Mouse (Mus musculus): Measurements from ENCODE around the gene Ppp1r15b.

Ppp1r15b gene

DNA sequence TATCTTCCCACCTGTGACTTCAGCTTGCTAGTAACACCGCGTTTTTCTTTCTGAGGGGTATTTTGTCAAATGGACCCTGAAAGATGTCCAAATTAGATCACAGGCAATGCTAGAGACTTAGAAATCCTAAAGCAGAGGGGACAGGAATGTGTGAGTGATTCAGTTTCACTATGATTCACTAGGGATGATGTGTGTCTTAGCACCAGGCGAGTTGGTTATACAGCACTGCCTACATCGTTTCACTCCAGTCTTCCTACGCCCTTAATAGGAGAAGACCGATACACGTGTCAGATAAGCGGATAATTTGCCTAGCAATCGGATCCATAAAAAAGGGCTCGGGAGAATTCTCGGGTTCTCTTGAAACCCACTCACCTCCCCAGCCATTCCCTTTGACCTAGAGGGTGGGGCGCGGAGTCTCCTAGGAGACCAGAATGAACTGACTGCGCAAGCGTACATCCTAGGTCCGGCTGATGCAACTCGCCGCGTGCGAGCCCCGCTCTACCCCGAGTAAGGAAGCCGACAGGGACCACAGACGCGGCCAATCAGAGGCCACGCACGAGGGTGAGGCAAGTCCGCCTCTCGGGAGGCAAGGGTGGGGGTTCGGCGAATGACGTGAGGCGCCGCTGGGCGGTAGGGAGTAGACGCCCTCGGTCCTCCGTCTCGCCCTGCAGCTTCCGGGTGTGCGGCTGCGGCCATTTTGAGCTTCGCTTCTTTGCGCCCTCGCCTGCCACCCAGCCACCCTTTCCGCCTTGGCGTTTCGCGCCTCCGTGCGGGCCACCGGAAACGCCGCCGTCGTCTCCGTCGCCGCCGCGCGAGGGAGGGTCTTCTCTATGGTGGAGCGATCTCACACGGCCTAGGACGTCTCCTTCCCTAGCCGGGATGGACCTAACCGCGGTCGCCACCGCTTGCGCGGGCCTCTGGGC lies at the start of gene Ppp1r15b:
Gene Ppp1r15b (plus strand): TSS at position 506 of the 923 bp plus-strand sequence.
- peak; percentile 99 for DNase-seq

DNA sequence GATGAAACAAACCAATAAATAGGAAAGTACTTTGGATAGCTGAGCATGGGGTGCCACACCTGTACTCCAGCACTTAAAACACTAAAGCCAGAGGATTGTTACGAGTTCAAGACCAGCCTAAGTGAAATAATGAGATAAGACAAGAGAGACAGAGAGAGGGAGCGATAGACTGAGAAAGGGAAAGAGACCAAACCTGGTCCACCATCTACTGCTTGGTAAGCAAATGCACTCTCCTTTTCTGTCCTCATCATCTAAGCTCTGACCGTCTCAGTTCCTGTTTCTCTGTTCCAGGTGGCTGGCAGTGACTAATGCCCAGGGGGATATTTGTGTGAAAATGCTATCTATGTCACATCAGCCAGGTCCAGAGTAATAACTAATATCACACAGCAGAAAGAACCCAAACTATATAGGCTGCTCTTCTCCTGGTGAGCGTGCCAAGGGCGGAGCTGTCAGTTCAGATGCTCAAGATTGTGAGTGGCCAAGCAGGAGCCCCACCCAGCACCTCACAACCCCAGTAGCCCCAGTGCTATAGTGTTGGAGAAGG lies 47.9 kb upstream of the Ppp1r15b start:
- DNase-seq: no peak

DNA sequence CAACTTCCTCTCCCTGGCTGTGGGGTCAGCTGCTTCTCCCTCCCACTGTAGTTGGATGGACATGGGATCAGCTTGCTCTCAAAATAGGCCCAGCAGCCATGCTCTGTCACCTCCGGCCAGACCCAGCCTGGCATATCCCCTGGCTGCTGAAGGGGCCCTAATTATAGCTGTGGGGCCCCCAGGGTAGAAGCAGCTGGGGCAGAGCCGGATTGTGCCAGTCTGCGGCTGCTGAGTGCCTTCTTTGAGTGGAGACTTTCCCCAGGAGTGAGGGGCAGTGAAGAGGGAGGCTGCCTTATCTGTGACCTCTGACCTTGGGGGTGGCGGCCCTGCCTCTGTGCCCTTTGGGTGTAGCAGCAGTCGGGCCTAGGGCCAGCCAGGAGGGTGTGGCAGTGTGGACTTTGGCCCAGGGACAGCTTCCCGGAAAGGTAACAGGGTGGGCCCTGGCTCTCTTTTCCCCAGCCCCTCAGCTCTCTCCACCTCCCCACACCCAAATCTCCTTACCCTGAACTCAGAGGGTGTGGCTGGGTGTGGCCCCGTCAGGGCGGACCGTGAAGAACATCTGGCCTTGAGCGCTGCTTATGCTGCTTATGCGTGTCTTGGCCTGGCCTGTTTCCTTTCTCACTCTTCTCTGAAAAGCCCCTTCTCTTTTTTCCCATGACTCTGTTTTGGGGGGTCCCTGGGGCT lies 46.9 kb upstream of the Ppp1r15b start:
- DNase-seq: no peak

DNA sequence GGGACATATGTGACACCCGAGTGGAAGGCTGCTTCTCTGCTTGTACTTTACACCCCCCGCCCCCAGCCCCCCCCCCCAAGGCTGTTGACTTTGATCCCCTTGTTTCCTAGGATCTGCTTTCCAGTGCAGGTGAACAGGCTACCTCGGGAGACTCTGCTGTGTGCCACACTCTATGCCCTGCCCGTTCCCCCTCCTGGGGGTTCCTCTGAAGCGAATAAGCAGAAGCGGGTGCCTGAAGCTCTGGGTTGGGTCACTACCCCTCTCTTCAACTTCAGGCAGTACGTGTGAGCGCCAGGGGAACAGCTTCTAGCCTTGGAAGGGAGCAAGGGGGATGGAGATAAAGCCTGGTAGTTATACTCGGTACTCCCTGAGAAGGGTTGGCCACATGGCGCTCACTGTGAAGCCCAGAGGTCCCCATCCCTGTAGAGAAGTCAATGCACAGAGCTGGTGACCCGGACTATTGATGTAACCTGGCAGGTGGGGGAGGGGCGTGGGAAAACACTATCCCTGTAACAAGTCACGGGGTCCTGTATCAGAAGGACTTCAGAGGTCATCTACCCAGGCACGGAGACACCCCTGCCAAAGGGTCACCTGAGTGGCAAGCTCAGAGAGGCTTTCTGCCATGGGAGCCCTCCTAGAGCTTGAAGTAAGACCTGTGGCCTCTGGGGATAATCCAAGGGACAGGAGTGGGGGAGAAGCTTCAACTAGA lies 46.1 kb upstream of the Ppp1r15b start:
- DNase-seq: no peak

DNA sequence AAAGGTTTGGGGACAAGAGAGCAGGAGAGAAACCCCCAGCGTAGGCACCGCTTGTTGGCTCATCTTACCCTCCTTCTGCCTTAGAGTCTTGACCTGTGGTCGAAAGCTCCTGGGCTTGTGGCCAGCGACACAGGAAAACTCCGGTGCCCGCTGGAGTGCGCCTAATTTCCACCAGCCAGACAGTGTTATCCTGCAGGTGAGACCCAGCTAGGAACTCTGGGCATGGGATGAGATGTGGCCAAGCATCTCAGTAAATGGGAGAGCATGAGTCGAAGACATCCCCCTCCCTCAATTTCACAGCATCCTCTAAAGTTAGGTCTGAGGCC lies 45.6 kb upstream of the Ppp1r15b start:
- DNase-seq: no peak

DNA sequence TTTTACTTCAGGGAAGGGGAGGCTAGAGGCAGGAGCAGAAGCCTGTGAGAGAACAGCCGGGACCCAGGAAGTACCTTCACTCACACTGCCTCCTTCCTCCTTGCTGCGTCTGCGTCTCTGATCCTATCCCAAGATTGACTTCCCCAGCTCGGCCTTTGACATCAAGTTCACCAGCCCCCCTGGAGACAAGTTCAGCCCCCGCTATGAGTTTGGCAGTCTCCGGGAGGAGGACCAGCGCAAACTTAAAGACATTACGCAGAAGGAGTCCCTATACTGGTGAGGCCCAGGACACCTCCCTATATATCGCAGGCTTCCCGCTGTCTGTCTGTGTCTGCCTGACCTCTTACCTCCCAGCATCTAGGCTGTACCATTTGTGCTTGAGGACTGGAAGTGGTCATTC lies 44.1 kb upstream of the Ppp1r15b start:
- DNase-seq: no peak

DNA sequence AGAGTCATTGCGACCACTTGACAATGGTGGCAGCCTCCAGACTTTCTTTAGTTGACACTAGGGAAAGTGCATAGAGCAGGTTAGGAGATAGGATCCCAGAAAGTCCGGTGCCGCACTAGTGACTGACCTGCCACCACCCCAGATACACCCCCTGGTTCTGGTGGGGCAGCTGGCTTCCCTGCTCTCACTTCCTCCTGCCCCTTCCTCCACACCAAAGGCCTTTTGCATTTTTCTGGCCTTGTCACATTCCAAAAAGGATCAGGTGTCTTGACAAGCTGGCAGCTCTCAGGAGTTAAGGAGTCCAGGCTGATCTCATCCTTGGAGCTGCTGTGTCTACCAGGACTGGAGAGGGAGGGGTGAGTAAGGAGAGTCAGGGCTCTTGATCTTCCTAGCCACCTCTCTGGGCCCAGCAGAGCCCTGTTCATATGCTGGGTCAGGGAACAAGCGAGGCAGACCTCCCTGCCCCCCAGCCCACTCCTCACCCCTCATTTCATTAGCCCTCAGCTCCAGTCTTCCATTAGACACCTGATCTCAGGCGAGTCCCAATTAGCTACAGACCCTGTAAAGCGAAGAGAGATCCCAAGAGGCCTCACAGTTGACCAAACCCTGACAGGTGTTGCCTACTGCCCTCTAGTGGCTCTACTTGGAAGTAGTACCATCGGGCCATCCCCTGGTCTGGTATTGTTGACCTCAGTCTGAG lies 43.6 kb upstream of the Ppp1r15b start:
- DNase-seq: no peak

DNA sequence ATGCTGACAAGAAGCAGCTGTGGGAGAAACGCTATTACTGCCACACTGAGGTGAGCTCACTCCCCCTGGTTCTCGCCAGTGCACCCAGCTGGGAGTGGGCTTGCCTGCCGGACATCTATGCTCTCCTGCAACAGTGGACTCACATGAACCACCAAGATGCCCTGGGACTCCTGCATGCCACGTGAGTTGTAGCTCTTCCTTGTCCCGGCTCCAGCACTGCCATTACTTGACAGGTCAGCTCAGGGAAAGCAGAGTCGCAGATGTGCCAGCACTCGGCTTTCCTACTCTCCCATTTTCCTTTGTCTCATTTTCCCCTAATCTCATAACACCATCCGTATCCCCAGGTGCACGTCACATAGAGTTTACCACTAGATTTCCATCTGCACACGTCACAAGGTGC lies 42.7 kb upstream of the Ppp1r15b start:
- no peak for DNase-seq

DNA sequence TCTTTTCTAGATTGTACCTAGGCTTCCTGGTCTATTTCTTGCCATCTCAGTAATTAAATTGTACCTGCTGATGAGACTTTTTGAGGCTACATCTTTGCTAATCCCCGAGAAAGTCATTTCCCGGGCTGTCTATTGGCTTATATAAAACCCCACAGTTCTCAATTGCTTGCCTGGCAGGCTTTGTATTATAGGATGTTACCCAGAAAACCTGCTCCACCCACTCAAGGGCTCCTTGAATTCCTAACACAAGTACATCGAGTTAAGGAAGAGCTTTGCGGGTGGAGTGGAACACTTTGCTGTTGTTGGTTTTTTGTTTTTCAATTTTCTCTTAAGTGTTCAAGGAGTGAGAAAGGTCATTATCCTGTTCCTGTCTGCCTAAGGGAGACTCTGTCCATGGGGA lies 41.5 kb upstream of the Ppp1r15b start:
- no peak for DNase-seq

DNA sequence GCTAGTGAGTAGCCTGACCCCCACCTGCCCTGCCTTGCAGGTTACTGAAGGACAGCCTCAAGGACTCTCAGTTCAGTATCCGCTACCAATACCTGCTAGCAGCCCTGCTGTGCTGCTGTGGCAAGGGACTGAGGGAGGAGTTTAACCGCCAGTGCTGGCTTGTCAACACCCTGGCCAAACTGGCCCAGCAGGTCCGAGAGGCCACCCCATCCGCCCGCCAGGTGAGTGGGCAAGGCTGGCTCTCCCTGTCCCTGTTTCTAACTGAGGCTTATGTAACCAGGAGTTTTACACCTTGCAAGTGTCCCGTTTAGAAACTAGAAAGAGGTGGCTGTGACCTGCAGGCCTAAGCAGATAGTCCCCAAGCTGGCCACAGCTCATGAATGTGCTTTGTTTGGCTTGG lies 40.3 kb upstream of the Ppp1r15b start:
- DNase-seq: no peak

DNA sequence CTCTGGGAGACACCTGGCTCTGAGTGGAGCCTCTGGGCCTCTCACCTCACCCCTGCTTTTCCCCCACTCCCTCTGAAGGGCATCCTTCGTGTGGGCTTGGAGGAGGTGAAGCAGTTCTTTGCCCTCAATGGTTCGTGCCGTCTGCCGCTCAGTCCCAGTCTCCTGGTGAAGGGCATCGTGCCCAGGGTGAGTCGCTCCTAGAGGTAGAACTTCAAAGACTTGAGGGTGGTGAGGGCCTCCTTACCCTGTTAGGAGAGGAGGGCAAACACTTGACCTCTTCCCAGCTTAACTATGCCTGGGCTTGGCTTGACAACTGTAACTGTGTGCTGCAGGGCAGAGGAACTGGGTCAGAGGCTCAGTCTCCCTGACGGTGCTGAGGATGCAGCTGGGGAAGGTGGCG lies 39.5 kb upstream of the Ppp1r15b start:
- no peak for DNase-seq

DNA sequence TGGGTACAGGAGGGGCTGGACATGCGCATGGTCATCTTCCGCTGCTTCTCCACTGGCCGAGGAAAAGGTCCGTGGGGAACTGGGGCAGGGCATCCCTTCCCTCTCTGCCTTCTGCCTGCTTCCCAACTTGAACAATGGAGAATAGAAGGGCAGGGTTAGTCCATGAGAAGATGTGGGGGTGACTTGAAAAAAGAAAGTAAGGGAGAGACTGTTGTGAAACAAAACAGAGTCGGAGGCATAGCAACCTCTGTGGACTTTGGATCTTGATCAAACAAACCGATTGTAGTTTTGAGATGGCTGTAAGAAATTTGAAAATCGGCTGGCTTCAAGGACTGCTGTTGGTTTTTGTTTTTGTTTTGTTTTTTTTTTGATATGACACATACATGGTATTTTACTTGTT lies 37.2 kb upstream of the Ppp1r15b start:
- no peak for DNase-seq

DNA sequence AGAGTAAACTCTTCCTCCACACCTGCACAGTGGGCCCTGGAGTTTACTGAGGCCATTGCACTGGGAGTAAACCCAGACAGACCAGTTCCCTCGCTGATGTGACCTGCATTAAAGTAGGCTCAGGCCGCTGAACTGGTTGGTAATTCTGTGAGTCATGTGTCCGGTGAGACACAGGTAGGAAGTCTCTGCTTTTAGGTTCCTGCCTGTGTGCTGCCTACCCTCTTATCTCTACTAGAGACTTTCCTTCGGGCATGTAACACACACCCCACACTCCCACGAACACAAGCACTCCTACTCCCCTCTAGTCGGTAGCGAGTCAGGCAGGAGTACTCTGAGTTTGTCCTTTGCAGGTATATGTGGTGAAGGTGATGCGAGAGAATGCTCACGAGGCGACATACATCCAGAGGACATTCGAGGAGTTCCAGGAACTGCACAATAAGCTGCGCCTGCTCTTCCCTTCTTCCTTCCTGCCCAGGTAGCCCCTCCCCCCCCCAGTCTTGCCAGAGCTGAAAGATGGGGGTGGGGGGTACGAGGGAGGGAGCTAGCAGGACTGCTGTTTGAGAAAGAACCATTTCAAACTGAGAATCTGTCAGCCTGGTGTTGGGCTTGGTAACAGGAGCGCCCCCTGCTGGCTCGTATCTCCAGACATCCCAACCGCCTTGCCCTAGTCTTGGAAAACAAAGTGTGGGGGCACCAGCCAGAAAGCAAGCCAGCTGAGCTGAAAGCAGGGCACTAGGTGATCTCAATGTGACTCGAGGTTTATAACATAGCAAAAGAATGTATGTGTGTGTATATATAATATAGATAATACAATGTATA lies 29.8 kb upstream of the Ppp1r15b start:
- peak; percentile 66 for DNase-seq

DNA sequence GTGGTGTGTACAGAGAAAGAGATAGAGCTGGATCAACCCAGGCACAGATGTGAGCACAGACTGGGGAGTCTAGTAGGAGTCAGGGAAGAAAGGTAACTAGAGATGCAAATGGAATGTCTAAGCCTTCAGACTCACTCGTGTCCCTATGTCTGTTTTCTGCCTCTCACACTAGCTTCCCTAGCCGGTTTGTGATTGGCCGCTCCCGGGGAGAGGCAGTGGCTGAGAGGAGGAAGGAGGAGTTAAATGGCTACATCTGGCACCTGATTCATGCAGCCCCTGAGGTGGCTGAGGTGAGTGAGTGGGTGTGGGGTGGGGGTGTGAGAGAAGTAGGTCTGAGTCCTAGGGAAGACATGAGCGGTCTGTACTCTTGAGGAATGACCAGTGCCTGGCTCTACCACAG lies 28.8 kb upstream of the Ppp1r15b start:
- no peak for DNase-seq

DNA sequence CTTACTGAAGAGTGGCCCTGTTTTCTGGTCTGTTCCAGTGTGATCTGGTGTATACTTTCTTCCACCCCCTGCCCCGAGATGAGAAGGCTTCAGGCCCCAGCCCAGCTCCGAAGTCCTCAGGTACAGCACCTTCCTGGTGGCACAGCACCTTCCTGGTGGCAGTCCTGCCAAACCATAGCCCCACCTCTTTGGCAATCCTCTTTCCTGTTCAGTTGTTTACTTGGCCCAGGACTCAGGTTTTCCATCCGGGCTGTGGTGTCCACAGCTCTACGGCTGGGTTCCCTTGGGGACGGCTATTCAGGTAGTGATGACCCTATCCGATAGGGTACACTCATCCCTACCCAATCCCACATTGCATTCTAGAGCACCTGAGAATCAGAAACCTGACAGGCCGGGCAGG lies 27.6 kb upstream of the Ppp1r15b start:
- no peak for DNase-seq

DNA sequence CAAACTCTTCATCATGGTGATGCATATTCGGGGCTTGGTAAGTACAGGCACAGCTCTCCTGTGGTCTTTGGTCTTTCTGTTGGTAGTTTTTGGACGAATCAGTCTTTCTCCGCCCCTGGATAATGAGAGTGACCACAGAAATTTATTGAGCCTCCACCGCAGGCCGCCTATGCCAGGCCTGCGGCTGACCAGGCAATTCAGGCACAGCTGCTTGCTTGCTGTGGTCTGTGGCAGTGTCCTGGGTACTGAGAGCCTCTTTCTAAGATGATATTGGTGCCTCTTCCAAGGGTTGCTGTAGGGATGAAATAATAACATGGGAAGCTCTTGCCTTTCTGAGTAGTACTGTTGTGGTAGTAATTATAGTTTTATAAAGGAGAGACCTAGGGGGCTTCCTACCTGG lies 27.1 kb upstream of the Ppp1r15b start:
- no peak for DNase-seq

DNA sequence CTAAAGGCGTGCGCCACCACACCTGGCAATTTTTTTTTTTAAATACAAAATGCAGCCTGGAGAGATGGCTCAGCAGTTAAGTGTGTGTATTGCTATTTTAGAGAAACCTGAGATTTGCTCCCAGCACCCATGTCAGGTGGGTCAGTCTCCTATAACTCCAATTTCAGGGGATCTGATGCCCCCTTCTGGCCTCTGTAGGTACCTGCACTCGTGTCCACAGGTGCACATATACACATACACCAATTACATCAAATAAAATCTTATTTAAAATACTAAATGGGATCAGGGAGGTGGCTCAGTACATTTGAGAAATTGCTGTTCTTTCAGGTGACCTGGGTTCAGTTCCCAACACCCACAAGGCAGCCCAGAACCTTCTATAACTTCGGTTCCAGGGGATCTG lies 14.8 kb upstream of the Ppp1r15b start:
- DNase-seq: no peak

DNA sequence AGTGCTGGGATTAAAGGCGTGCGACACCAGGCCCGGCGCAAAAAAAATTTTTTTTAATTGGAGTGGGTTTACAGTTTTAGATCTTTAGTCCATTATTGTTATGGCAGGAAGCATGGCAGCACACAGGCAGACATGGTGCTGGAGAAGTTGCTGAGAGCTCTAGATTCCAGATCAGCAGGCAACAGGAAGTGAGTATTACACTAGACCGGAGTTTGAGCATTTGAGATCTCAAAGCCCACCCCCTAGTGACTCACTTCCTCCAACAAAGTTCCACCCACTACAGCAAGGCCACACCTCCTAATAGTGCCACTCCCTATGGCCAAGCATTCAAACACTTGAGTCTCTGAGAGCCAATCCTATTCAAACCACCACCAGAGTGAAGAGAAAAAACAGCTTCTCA lies 12.8 kb upstream of the Ppp1r15b start:
- DNase-seq: no peak

DNA sequence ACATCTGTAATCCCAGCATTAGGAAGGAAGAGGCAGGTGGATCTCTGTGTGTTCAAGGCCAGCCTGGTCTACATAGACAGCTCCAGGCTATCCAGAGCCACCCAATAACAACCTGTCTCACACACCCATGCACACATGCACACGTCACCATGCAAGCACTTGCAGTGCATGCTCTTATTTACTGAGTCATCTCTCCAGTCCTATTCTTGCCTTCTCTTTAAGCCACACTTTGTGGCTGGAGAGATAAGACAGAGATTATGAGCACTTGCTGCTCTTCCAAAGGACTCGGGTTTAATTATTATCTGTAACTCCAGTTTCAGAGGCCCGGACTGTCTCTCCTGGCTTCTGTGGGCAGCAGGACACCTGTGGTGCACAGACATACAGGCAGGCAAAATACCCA lies 12.1 kb upstream of the Ppp1r15b start:
- no peak for DNase-seq

DNA sequence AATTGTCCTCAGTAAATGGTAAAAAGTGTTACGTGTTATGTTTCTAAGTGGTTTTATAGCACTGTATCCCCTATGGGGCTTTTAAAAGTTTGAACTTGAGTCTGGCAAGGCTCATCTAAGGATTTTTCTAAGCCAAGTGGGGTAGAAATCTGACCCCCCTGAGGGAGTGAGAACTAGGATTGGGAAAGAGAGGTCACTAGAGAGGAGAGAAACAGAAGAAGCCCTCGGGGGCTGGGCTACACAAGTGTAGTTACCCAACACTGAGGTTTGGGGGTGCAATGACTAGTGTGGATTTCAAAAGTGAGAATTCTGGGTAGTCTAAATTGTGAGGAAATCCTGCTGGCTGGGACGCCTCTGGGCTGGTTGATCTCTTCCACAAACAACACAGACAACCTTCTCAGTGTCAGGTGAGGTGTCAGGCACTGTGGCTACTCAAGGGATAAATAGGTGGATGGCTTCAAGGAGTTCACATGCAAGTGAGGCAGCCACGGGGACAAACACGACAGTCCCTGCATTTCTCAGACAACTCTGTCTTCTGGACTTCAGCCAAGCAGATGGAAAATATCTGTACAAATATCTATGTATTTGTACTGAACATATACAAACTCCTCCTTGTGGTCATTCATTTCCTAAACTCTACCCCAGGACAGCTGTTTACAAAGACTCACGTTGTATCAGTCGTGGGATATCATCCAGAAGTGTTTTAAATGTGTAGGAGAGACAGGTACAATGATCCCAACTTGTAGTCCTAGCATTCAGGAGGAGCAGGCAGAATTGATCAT lies 10.8 kb upstream of the Ppp1r15b start:
- DNase-seq: no peak

DNA sequence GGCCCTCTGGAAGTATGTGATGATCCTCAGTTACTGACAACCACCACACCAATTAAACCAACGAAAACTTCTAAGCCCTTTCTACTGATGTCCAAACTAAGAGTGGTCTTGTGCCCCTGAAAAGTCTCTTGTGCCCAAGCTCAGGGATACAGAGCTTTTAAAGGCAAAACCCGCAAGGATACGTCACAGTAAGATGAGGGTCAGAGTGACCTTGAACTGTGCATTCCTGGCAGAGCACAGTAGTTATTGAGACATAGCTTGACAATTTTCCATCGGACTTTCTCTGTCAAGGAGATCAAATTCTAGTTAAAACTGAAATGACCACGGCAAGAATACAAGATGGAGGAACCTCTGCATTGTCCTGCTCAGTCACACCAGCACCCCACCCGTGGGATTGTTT lies 9.7 kb upstream of the Ppp1r15b start:
- DNase-seq: no peak
